Mouse (Mus musculus) brain, embryonic 14.5 days (tissue): ENCODE measurements around the gene Gna13. TPM values are rescaled to one million over a fixed set of nuclear protein-coding genes. Genes with fewer than 3 reads are reported as not detected.

ENCODE experiments used
- DNase-seq: peaks from one replicate; pipeline ENCODE4 v3.0.0-alpha.2; 2011; ENCODE audit warnings: low read depth
- CTCF ChIP-seq: fragments of 200-500 bp; IDR thresholded peaks from 2 replicates; pipeline ENCODE4 v1.5.1; 2012; ENCODE audit warnings: inconsistent platforms, mild to moderate bottlenecking, moderate library complexity, borderline replicate concordance; ENCODE audit not compliant: insufficient read depth, insufficient read length; ENCODE audit errors: extremely low read depth
- POLR2A ChIP-seq: fragments of 200-500 bp; IDR thresholded peaks from 2 replicates; pipeline ENCODE4 v1.6.1; 2012; ENCODE audit warnings: mild to moderate bottlenecking, inconsistent platforms, borderline replicate concordance; ENCODE audit not compliant: poor library complexity, insufficient read depth, insufficient read length, severe bottlenecking; ENCODE audit errors: extremely low read depth
- polyA plus RNA-seq: library from polyadenylated mRNA; depleted of rRNA; stranded (reverse); fragments of >200 nt; gene quantifications from 2 replicates; pipeline ENCODE4 v1.2.3, GENCODE M21; 2012

Gene Gna13
- polyA plus RNA-seq, 1 experiment, result 30.9 TPM

DNA sequence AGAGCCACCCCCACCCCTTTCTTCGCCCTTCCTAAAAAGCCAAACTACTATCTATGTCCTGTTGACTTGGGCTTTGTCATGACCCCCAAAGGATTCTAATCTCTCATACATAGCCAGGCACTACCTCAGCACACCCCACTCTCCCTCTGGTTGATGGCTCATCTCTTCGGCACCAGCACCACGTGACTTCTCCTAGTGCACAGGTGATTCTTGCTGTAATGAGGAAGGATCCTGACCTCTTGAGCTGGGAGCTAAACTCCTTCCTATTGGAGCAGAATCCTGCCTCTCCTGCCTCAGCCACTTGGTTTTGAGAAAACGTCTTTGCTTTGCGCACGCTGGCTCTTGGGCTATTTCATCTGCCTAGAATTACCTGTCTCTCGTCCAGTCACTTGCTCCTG, 12.3 kb upstream of the Gna13 start:
- no peak for DNase-seq
- TF ChIP-seq CTCF, result no peak

DNA sequence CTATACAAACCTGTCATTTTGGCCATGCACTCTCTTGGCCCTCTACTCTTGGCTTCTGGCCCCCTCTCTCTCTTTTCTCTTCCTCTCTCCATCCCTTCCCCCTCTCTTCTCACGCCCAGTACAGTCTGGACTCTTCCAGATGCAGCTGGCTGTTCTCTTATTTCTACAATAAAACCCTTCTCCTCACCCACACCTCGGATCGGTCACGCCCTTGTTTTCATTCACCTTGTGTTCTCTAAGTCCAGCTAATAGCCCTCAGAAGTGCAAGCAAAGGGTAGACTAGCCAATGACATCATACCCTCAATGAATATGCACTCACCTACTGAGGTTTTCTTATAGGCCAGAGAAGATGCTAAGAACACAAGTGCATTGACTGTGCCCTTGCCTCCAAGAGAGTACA, 11.1 kb upstream of the Gna13 start:
- DNase-seq, result no peak

GRCm38 (mm10) chr11:109353391-109354235, 9.0 kb upstream of the Gna13 start:
- TF ChIP-seq CTCF (no peak), POLR2A (no peak)
- DNase-seq, result no peak

More for the DNA sequence above, 11.1 kb upstream of the Gna13 start:
- TF ChIP-seq POLR2A, result no peak
- TF ChIP-seq CTCF, result no peak

DNA sequence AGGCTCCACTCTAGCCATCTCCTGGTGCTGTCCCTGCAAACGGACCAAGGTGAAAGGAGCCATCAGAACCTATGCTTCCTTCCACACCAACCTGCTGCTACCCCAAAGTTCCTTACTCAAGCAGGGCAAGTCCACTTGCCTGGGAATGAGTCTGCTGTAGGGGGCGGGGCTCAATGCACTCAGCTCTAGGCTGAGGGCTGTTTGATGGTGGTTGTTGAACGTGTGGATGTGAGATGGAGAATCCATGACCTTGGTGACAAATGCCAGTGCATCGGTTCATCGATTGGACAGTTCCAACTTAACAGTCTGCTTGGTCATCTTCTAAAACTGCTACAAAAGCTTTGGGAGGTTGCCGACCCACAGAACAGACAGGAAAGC, 8.4 kb upstream of the Gna13 start:
- DNase-seq, result no peak
- TF ChIP-seq POLR2A (no peak), CTCF (no peak)

GRCm38 (mm10) chr11:109355771-109356388, 6.8 kb upstream of the Gna13 start:
- TF ChIP-seq POLR2A (no peak), CTCF (no peak)

DNA sequence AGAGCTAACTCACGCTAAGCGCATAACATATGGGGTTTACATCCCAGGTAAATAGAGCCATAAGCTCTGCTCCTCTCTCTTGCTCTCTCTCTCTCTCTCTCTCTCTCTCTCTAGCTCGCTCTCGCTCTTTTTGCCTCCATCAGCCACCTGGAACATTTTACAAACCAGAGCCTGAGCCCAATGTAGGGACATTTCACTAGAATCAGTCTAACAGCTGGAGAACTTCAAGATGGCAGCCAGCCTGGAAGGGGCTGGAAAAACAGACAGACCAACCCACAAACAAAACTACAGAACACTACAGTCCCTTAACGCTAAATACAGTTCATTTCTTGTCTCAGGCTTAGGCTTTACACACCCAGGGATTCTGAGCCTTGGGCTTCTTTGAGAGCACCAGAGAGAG, 5.5 kb upstream of the Gna13 start:
- DNase-seq, result no peak
- TF ChIP-seq POLR2A, result no peak
- no peak for TF ChIP-seq CTCF

More at GRCm38 (mm10) chr11:109355771-109356388, 6.8 kb upstream of the Gna13 start:
- no peak for DNase-seq

DNA sequence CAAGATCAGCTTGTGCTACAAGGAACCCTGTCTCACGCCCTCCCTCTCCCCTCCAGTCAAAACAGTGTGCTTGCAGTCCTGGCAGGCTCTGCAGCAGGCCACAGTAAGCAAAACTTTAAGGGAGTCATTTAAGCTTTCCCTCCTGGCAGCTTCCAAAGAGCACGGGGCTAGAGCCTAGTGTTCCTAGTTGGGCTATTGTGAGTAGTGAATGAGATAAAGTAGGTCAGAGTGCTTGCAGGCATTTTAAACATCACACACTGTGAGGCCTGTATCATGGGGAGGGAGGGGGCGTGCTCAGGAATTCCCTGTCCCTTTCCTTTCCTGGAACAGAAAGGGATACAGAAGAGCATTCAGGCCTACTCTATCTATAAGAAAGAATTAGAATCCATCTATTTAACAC, 4.1 kb upstream of the Gna13 start:
- TF ChIP-seq CTCF, result no peak
- TF ChIP-seq POLR2A, result no peak
- peak; percentile 94 for DNase-seq

DNA sequence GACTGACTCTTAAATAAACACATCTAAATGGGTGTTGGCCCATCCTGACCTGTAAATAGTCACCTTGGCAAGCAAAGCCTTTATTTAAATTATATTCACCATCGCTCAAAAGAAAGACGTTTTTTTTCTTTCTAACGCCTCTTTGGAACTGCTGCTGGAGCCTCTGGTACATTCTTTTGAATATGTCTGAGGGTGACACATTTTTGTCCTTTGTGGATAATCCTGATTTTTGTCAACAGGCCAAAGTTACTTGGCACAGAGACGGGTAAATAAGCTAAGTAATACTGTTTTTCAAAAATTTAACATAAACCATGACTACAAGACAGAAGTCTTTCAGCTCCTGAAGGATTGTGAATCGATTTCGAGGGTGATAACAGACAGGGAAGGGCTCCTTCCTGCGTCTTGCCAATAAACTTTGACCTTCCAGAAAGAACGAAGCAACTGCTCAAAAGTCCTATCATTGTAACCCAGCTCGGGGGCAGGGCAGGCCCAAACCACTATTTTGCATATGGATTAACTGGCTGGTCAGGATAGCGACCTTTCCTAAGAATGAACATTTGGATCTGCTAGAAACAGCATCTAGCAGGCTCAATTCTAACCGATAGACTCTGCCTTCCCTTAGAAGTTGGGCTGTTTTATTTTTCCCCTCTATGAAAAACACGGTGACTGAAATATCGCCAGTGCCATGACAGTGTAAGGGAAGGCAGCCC, 3.4 kb upstream of the Gna13 start:
- TF ChIP-seq POLR2A (no peak), CTCF (no peak)
- DNase-seq, result peak; percentile 71

DNA sequence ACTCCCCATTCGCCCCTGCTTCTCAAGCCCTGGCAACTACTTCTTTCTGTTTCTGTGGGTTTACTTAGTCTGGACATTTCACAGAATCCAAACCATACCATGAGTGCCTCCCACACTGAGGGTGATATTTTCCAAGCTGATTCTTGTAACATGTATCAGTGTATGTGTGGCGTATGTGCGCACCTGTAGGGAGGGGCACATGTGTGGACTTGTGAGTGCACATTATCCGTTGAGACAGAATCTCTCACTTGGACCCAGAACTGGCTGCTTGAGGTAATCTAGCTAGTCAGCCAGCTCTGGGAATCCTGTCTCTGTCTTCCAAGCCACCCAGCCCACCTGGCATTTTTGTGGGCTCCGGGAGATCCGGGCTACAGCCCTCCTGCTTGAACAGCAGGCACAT, 2.5 kb upstream of the Gna13 start:
- DNase-seq, result no peak
- TF ChIP-seq POLR2A (no peak), CTCF (no peak)

- TF ChIP-seq POLR2A (no peak), CTCF (no peak)
- DNase-seq, result peak; percentile 61
Measured at GRCm38 (mm10) chr11:109360581-109361040, 2.0 kb upstream of the Gna13 start.

DNA sequence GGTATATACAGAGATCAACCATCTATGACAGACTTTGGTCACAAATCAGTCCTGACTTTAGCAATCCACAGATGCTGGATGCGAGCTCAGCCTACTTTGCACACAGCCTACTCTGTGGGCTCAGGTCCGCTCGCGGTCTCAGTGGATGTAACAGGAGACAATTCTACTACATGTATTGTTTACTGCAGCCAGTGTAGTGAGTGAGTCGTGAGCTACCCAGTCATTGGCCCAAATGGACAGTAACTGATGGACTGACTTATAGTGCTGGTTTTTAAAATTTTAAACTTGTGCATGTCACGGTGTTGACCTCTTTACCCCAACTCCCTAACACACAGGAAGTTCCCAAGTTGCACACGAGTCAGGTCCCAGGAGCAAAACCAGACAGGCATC, 1.4 kb upstream of the Gna13 start:
- TF ChIP-seq CTCF (no peak), POLR2A (no peak)
- no peak for DNase-seq

DNA sequence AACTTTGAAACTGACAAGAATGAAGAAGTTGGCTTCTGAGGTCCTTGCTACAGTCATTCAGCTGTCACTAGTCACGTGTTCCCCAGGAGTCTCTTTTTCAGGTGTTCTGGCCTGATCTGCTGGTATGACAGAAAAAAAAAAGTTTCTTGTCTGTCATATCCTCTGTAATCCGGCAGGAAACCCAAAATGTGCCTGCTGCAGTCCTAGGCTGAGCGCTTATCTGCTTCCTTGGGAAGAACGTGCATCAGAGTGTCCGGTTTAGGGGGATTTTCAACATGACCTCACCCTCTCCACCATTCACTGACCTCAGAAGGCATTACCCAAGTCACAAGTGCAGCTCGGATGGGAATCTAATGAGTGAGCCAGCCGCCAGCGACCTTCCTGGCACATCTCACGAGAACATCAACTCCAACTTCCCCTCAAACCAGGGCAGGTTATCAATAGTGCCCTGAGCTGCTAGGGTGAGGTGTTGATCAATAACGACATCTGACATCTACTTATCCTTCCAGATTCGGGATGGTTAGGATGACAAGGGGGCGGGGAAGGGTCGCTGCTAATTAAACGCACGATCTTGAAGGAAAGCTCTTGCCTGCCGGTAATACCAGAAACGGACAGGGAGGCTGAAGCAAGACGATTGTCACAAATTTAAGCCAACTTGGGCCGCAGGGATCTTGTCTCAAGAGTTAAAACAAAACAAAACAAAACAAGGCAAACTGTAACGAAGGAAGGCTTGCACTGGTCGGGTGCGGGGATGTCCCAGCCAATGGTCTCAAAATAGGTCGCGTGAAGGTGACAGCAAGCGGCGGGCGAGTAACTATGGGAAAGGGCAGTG, 784 bp upstream of the Gna13 start:
- TF ChIP-seq CTCF (no peak), POLR2A (no peak)
- DNase-seq, result peak; percentile 57
